Mouse (Mus musculus): ENCODE results near the gene Cks1b.

The Cks1b gene

DNA sequence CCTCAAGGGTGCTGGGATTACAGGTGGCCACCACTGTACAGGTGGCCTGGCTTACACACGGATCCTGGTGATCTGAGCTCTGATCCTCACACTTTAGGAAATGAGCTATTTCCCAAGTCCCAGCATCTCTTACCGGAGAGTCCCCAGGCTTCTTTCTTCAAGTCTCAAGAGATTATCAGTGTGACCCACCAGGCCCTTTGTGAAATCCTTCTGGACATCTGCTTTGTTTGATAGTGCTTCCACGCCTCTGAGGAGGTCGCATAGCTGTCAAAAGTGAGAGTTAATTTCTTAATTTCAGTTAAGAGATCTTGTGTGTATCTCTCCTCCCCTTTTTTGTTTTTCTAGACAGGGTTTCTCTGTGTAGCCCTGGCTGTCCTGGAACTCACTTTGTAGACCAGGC is 7.7 kb upstream of the Cks1b start:
- no peak for DNase-seq (ENCODE audit: low spot score in 2 of 2)

DNA sequence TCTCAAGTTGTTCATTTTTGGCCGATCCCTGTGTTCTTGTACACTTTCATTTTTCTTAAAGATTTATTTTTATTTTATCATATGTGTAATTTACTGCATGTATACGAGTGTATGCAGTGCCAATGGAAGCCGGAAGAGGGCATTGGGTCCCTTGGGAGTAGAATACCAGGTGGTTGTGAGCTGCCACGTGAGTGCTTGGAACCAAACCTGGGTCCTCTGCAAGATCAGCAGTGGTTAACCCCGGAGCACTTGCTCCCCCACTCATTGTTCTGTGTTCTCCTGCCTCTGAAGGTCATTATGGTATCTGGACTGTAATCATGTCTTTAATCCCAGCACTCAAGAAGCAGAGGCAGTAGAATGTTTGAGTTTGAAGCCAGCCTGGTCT is 7.0 kb upstream of the Cks1b start:
- no peak for DNase-seq (ENCODE audit: low spot score in 2 of 2)

DNA sequence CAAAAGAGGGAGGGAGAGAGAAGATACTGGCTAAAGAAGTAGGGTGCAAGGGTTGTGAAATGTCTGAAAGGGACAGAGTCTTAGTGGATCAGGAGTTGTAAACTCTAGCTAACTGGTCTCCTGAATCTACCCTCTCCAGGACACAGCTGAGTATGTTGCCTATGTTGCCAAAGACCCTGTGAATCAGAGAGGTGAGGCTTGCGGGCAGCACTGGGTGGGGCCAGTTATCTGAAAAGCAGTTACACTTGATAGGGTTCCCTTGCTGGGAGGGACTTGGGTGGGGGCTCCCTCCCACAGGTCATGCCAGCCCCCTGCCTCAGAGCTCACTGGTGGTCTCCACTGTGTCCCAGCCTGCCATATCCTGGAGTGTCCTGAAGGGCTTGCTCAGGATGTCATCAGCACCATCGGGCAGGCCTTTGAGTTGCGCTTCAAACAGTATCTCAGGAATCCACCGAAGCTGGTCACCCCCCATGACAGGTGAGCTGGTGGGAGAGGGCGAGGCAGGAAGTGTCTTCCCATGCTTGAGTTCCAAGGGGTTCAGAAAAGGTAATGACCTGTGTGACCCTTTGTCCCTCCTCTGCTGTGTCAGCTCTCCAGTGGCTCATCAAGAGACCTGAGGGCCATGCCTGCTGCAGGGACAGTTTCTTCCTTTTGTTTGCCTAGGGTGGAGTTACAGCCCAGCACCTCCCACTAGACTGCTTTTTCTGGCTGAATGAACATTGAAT is 6.4 kb upstream of the Cks1b start:
- no peak for DNase-seq (ENCODE audit: low spot score in 2 of 2)

DNA sequence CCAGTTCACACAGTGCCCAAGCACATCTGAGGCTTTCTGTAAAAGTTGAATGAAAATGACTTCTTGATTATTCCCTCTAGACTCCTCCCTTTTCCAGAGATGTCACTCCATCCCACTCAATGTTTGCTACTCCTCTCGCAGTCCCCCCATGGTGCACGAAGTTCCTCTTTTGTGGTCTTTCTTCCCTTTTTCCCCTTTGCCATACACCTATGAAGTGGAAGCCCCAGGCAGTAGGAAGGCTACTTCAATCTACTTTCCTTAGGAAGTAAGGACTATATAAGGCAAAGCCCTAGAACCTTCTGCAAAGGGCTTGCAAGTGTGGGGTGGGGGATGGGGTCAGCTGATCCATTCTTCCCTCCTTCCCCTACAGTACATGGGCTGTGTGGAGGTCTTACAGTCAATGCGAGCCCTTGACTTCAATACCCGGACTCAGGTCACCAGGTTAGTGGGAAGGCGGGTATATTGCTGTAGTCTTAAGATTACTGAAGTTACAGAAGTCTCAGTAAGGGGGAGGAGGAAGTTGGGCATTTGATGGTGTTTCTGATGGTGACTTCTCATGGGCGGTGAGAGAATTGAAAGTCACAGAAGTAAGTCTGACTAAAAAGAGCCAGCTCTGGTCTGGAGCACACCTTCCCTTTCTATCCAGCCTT is 4.5 kb upstream of the Cks1b start:
- no peak for DNase-seq (ENCODE audit: low spot score in 2 of 2)

GRCm38 (mm10) chr3:89421810-89422473 is 3.8 kb upstream of the Cks1b start:
- DNase-seq (ENCODE audit: low spot score in 2 of 2): no peak

DNA sequence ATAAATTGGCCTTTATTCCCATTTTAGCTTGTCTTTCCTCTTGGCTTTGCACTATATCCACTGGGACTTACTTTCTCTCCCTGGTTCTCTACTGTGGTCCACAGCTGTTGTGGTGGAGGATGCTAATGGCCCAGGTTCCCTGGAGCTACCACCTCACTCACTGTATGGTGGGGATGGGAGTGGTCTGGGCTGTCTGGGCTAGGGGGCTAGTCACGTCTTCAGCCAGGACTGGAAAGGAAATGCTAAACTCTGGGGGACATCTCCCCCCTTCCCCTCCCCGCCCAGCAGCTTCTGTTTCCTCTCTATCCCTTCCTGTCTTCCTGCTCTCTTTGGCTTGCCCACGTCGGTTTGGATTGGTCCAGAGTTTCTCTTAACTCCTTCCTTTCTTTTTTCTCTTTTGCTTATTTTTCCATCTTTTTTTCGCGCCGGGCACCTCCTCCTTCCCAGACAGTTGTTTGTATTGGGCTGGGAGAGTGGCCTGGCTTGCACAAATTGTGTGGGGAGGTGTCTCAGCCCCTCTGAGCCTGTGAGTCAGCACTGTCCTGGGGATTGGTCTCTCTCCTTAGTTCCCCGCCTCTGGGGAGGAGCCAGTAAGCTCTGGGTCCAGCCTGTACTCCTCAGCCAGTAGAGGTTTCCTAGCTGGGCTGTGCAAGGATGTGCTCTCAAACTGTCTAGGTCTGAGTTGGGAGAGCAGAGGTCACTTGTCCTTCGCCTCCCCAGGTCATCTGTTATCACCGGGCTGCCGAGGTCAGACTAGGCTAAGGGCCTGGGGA is 3.0 kb upstream of the Cks1b start:
- DNase-seq (ENCODE audit: low spot score in 2 of 2): peak in 1 of 2 experiments; percentile 43

GRCm38 (mm10) chr3:89420421-89420820 is 2.2 kb upstream of the Cks1b start:
- no peak for DNase-seq (ENCODE audit: low spot score in 2 of 2)

- DNase-seq (ENCODE audit: low spot score in 2 of 2): no peak
Observed at GRCm38 (mm10) chr3:89419981-89420380, 1.8 kb upstream of the Cks1b start.

DNA sequence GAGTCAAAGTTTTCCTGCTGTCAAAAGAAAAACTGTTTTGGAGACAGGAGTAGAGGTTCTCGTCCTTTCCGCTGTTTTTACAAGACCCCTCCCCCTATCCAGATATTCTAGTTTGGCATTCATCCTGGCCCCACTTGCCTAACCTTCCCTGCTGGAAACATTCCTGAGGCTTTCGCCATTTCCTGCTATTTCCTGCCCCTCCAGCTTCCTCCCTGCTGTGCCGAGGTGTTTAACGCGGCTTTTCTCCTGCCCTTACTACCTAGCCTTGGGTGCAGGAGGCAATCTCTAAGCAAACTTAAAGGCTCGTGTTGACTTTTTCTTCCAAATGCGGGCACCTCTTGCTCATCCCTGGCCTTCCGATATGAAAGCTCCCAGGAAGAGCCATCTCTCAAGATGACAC is 1.4 kb upstream of the Cks1b start:
- no peak for DNase-seq (ENCODE audit: low spot score in 2 of 2)

- peak in 1 of 2 experiments; percentile 58 for DNase-seq (ENCODE audit: low spot score in 2 of 2)
Observed at GRCm38 (mm10) chr3:89418861-89419250, 673 bp upstream of the Cks1b start.

GRCm38 (mm10) chr3:89417840-89418169 is 378 bp downstream of the Cks1b start:
- DNase-seq (ENCODE audit: low spot score in 2 of 2): no peak

DNA sequence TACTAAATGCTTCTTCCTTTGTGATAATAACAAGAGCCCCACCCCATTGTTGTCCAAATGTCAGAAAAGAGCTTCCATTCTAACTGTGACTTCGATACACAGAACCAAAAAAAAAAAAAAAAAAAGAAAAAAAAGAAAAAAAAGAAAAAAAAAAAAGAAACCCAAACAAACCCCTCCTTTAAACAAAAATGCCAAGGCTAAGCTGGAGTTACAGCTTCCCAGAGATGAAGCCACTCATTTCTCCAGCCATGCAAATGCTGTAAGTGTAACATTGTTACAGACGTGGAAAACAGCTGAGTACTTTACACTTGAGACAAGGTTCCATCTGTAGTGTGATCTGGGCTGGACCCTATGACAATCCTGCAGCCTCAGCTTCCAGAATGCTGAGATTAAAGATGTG is 1.1 kb downstream of the Cks1b start:
- no peak for DNase-seq (ENCODE audit: low spot score in 2 of 2)

- no peak for DNase-seq (ENCODE audit: low spot score in 2 of 2)
Observed at GRCm38 (mm10) chr3:89416158-89416557, 2.0 kb downstream of the Cks1b start.

DNA sequence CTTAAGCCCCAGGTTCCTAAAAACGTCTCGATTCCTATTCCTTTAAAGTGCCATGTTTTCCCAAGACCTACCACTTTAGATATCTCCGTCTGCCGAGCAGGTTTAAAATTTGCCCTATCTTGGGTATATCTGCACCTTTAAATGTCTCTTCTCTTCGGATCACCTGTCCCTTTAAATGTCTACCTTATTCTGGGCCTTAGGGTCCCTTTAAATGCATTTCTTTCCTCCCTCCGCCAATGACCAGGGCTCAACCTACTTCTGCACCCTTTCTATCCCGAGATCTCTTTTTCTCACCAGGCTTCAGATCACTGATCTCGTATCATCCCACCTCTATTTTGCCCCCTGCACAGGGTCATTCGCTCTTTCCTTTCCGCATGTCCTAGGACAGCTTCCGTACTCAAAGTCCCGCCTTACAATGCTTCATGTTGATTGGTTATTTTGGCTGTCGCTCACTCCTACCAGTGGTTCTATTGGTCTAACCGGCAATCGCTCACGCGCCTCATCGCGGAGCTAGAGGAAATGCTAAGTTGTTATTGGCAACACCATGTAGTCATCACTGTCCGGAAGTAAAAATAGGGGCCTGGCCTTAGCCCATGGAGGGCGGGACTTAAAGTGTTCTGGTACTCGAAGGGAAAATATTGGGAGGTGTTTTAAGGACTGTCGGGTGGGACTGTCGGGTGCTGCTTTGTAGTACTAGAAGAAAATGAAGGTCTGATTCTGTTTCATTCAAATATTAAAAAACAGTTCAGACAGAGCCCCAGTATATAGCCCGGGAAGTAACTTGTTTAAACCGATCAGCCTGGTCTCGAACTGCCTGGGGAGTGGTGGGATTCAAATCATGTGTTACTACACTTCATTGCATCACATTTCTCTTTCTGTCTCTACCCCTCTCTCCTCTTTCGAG is 6.4 kb downstream of the Cks1b start, which contains the start of gene Flad1:
Gene Flad1 (minus strand): TSS at position 381 of the 904 bp plus-strand sequence.
- DNase-seq (ENCODE audit: low spot score in 2 of 2): peak; percentile 97 to 100

DNA sequence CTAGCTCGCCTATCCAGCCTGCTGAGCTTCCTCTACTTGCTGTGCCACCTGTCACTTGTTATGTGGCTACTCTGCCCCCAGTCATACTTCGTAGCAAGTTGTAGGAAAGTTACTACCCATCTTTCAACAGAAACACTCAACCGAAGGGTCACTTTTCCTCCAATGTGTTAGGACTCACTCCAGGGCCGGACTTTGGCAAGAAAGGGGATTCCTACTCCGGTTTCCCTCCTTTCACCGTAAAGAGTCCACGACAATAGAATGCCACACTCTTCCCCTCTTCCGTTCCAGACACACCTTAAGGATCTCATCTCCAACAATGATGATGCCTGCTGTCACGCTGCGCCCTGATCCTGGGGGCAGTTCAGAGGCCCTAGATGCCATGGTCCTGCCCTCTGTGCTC is 7.3 kb downstream of the Cks1b start:
- DNase-seq (ENCODE audit: low spot score in 2 of 2): no peak

DNA sequence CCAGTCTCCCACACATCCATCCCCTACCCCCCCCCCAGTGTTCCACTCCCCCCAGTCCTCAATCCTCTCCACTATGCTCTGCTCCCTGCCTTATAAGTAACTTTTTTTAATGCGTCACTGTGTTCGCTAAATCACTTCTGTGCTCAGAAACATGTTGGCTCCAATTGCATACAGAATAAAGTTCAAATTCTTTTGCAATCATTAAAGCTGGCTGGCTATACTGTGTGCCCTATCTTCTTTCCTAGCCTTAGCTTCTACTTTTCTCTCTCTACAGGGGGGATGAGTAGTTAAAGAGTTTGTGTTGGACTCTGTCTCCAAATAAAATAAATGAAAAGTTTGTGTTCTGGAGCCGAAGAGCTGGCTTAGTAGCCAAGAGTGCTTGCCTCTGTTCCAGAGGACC is 8.5 kb downstream of the Cks1b start:
- DNase-seq (ENCODE audit: low spot score in 2 of 2): no peak

- DNase-seq (ENCODE audit: low spot score in 2 of 2): no peak
Observed at GRCm38 (mm10) chr3:89408448-89408847, 9.7 kb downstream of the Cks1b start.

DNA sequence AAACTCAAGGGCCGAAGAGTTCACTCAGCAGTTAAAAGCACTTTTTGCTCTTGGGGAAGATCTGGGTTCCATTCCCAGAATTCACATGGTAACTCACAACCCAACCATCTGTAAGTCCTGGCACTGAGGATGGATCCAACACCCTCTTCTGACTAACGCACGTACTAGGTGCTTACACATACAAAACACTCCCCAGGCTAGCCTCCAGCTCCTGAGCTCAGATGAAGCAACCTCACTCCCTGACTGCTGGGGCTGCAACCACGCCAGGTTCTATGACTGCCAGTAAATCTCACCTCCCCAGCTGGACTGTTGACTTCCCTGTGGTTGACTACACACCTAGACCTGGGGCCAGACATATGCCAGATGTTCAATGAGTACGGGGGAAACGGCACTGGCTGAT is 11.3 kb downstream of the Cks1b start:
- no peak for DNase-seq (ENCODE audit: low spot score in 2 of 2)

DNA sequence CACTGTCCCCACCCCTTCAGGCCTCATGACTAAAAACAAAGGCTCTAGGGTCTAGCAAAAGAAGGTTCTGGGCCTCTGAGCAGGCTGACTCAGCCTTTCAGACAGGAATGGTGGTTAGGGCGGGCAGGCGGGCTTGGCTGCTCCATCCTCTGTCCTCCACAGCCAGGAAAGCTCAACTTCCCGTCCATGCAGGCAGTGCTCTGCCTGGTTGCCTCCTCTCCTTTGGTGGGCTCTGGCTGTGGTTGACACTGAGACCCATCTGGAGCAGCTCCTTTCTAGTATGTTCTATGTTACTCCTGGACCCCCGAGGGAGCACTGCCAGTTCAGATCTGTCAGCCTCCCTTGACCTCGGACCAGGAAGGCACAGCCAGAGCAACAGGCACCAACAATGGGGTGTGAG is 15.5 kb downstream of the Cks1b start, which contains the start of gene Lenep:
Gene Lenep (minus strand): TSS at position 101 of the 400 bp plus-strand sequence.
- no peak for DNase-seq (ENCODE audit: low spot score in 2 of 2)

- no peak for DNase-seq (ENCODE audit: low spot score in 2 of 2)
Observed at GRCm38 (mm10) chr3:89401329-89401728, 16.9 kb downstream of the Cks1b start.

DNA sequence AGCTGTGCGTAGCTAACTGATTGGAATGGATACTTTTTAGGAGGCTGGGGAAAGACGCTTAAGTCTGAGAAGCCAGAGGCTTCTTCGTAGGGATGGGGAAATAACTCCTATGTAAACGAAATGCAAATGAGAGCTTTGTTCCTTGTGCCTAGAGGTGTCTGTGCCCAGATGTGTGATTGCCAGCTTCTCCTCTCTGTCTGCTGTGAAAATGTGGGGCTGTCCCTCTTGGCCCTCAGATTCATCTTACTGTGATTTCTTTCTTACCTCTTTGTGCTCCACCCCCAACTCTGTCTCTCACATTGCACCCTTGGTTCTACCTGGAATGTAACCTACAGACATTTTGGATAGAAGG is 21.6 kb downstream of the Cks1b start:
- no peak for DNase-seq (ENCODE audit: low spot score in 2 of 2)

Measured in cerebellum, postnatal 4 days (tissue).